Mouse (Mus musculus) effector memory CD4-positive, alpha-beta T cell, adult 5 months (primary cell): ENCODE data around the gene Tank. TPM values are rescaled to one million over a fixed set of nuclear protein-coding genes. Genes with fewer than 3 reads are reported as not detected.

Source experiments
- polyA plus RNA-seq: library from polyadenylated mRNA; unstranded; fragments of 100-300 nt; shearing (Covaris generic); gene quantifications from one replicate; pipeline ENCODE4 v1.2.1, GENCODE M21; 2017

The Tank gene
- polyA plus RNA-seq: 123 TPM

DNA sequence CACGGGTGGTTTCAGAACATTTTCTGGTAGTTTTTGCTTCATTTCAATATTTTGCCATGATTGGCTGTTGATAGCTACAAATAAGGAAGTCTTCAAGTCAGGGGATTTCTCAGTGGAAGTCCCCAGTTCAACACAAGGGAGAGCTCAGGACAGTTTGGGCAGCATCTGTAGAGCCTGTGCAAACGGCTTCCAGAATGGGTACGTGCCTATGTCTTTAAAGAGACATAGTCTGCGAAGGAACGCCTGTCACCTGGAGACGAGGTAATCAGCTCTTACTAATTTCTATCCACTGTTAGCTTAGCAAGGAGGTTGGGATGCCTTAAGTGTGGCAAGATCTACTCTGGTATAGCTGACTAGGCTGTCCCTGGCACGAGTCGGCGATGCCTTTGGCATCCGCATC is at the start of gene Tank:
TSS of gene Tank (plus strand) at position 153 of the 400 bp plus-strand sequence.

Other genes starting within 250 kb of the Tank start
- 123 TPM for gene Psmd14, start 133.1 kb downstream of the Tank start, polyA plus RNA-seq
- gene Tbr1, start 224.3 kb downstream of the Tank start, polyA plus RNA-seq: not detected